Mouse (Mus musculus) lung, postnatal 0 days (tissue): ENCODE measurements around the gene Syt5. TPM values are rescaled to one million over a fixed set of nuclear protein-coding genes. Genes with fewer than 3 reads are reported as not detected.

ENCODE experiments used
- ATAC-seq: fragments of 200-750 bp; cut with Nextera tagmentation; 2 replicates; pipeline ENCODE4 v1.8.0; 2017; ENCODE audit warnings: moderate library complexity
- DNase-seq: peaks from one replicate; pipeline ENCODE4 v3.0.0-alpha.2; 2016; ENCODE audit warnings: low spot score
- H3K27ac ChIP-seq: fragments of 300-500 bp; sonication (generic); 2 replicates; pipeline ENCODE4 v1.5.1; 2014; ENCODE audit warnings: antibody characterized with exemption, mild to moderate bottlenecking, low read length, mixed read lengths
- H3K27me3 ChIP-seq: fragments of 300-500 bp; sonication (generic); replicated peaks from 2 replicates; pipeline ENCODE4 v1.6.1; 2014; ENCODE audit warnings: low read length, mixed read lengths; ENCODE audit not compliant: insufficient read depth
- H3K36me3 ChIP-seq: fragments of 300-500 bp; sonication (generic); 2 replicates; pipeline ENCODE4 v1.6.1; 2014; ENCODE audit warnings: low read length, mixed read lengths; ENCODE audit not compliant: insufficient read depth
- H3K4me1 ChIP-seq: fragments of 300-500 bp; sonication (generic); 2 replicates; pipeline ENCODE4 v1.6.1; 2014; ENCODE audit warnings: antibody characterized with exemption, low read depth, low read length, mixed read lengths; ENCODE audit not compliant: insufficient read depth
- H3K4me2 ChIP-seq: fragments of 300-500 bp; sonication (generic); replicated peaks from 2 replicates; pipeline ENCODE4 v1.6.1; 2014; ENCODE audit warnings: low read depth, mild to moderate bottlenecking, low read length, moderate library complexity, mixed read lengths
- H3K4me3 ChIP-seq: fragments of 300-500 bp; sonication (generic); 2 replicates; pipeline ENCODE4 v1.5.1; 2014; ENCODE audit warnings: low read depth, low read length
- H3K9ac ChIP-seq: fragments of 300-500 bp; sonication (generic); replicated peaks from 2 replicates; pipeline ENCODE4 v1.6.1; 2014; ENCODE audit warnings: low read depth, mild to moderate bottlenecking
- H3K9me3 ChIP-seq: fragments of 300-500 bp; sonication (generic); 2 replicates; pipeline ENCODE4 v1.6.1; 2016; ENCODE audit warnings: low read length, mixed read lengths
- CTCF ChIP-seq: IDR thresholded peaks from 2 replicates; pipeline ENCODE4 v1.5.1; 2016; ENCODE audit warnings: antibody characterized with exemption, mild to moderate bottlenecking
- EP300 ChIP-seq: IDR thresholded peaks from 2 replicates; pipeline ENCODE4 v1.6.1; 2016; ENCODE audit warnings: antibody characterized with exemption, mild to moderate bottlenecking, control low read depth
- WGBS: fragments of 180-500 bp; shearing (Covaris S2); extraction: QIAGEN DNeasy Blood & Tissue Kit; methylation state at CpG from one replicate; pipeline ENCODE4 v1.1.7; 2014; 5-methylcytosine and 5-hydroxymethylcytosine counted together
- polyA plus RNA-seq: library from polyadenylated mRNA; unstranded; fragments of >200 nt; fragmentation: Nextera tagmentation; extraction: Ambion mirVana; gene quantifications from 2 replicates; pipeline ENCODE4 v1.2.1, GENCODE M21; 2015

Syt5 gene
- polyA plus RNA-seq, 1 experiment from 2014 or later: 7.1 TPM

DNA sequence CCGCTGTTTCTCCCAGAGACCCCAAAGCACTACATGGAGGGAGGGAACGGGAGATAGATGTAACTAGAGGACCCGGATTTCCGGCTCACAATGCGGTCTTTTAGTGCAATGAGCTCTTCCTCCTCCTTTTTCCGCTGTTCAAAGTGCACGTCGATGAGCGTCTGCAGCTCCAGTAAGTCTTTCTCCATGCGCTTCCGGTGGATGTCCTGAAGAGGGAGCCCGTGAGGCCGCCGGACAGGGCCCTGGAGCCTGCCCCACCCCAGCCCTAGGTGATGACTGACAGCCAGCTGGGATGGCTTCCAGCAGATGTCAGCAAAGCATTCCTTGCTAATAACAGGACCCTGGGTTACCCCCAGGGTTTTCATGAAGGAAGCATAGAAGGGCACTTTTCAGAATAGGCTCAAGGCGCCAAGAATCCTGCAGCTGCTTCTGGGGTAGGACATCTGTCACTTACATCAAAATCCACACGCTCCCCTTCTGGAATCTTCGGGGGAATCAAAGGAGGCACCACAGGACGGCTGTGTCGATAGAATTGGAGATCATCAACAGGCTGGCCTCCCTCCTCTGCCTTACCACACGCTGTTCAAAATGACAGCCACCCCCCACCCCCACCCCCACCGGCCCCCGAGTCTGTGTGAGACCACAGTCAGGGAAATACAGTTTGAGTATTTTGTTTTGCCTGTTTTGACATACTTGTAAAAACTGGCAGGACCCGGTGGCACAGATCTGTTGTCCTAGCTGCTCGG is 37.3 kb downstream of the Syt5 start:
- no peaks in the 10 kb centered on the region for H3K9me3 ChIP-seq
- H3K9ac ChIP-seq: no peak overlapping the region
- 0 out of 2 replicates have a peak overlapping the region, but pooled peaks have one; percentile 2 for H3K4me2 ChIP-seq
- H3K4me1 ChIP-seq: no peaks in the 10 kb centered on the region
- no peak overlapping the region for H3K4me3 ChIP-seq
- ATAC-seq (peak; percentile 88), DNase-seq (peak; percentile 93)
- TF ChIP-seq CTCF (peak; percentile 92), EP300 (peak; percentile 64)
- 14% methylated on average over 24 of the region's 24 CpGs for WGBS
- no peaks in the 10 kb centered on the region for H3K36me3 ChIP-seq
- H3K27ac ChIP-seq: 0 out of 2 replicates have a peak overlapping the region, but pooled peaks have one; percentile 32
- H3K27me3 ChIP-seq: no peaks in the 10 kb centered on the region

DNA sequence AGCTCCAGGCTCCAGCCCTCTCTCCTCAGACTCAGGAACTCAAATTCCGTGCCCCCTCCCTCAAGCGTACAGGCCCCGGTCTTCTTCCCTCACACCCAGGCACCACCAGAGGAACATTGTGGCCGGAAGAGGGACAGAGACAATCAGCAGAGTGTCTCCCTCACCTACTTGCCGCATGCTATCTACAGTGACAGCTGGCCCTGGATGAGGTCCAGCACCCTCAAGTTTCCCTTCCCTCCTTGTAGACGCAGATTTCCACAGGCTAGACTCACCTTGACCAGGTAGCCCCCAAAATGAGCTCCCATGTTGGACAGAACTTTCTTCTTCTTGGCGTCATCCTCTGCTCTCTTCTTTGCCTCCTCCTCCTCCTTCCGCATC is 38.6 kb downstream of the Syt5 start:
- TF ChIP-seq EP300 (no peak), CTCF (no peak)
- no peak overlapping the region for H3K4me3 ChIP-seq
- no peaks in the 10 kb centered on the region for H3K9me3 ChIP-seq
- ATAC-seq (no peak), DNase-seq (no peak)
- H3K27ac ChIP-seq: no peak overlapping the region
- WGBS: 78% methylated on average over 8 of the region's 8 CpGs
- no peaks in the 10 kb centered on the region for H3K4me1 ChIP-seq
- no peak overlapping the region for H3K4me2 ChIP-seq
- H3K27me3 ChIP-seq: no peaks in the 10 kb centered on the region
- no peaks in the 10 kb centered on the region for H3K36me3 ChIP-seq
- H3K9ac ChIP-seq: no peak overlapping the region

DNA sequence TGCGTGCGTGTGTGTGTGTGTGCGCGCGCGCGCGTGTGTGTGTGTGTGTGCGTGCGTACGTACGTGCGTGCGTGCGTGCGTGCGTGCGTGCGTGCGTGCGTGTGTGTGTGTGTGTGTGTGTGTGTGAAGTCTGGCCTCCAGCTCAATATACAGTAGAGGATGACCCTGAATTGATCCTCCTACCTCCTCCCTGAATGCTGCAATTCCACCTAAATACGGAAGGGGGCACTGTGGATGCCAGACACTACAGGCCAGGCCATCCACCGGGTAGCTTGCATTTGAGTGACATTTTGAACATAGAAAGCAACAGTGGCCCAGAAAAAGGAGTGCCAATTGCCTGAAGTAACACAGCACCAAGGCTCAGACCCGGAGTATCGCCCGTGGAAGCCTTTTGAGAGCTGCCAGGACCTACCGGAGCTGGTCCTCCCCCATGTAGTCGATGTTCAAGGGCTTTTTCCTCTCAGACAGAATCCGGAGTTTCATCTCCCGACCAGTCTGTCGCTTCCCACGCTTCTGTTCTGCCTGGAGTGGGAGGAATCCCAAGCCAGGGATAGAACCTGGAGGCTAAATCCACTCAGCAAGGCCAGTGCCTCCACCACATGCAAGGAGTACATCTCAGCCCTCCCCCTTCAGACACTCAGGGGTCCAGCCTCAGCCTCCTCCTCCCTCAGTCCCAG is 39.1 kb downstream of the Syt5 start:
- Histone ChIP-seq H3K4me2 (no peak overlapping the region), H3K4me1 (no peaks in the 10 kb centered on the region), H3K27me3 (no peaks in the 10 kb centered on the region), H3K36me3 (no peaks in the 10 kb centered on the region), H3K9me3 (no peaks in the 10 kb centered on the region), H3K9ac (no peak overlapping the region), H3K27ac (no peak overlapping the region), H3K4me3 (no peak overlapping the region)
- no peak for DNase-seq
- TF ChIP-seq CTCF: peak; percentile 54
- no peak for TF ChIP-seq EP300
- WGBS: 70% methylated on average over 11 of the region's 32 CpGs
- no peak for ATAC-seq

DNA sequence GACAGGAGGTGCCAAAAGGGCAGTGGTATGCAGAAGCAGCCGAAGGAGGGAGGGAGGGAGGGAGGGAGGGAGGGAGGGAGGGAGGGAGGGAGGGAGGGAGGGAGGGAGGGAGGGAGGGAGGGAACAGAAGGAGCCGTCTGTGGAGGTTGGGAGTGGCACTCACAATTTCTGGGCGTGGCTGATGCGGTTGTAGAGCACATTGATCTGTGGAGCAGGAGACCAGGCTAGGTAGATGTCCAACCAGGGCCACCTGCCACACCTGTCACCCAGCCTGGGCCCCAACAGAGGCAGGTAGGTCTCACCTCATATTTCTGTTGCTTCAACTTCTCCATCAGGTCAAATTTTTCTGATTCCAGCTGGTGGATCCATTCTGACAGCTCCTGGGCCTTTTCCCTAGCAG is 40.1 kb downstream of the Syt5 start:
- Histone ChIP-seq H3K27me3 (no peaks in the 10 kb centered on the region), H3K4me2 (no peak overlapping the region), H3K36me3 (no peaks in the 10 kb centered on the region), H3K4me1 (no peaks in the 10 kb centered on the region; the same call in 1 of the 2 replicates), H3K9me3 (no peaks in the 10 kb centered on the region), H3K4me3 (no peak overlapping the region), H3K27ac (no peak overlapping the region), H3K9ac (no peak overlapping the region)
- no peak for TF ChIP-seq EP300
- TF ChIP-seq CTCF: no peak
- WGBS: 48% methylated on average over 4 of the region's 4 CpGs
- ATAC-seq (no peak), DNase-seq (no peak)

DNA sequence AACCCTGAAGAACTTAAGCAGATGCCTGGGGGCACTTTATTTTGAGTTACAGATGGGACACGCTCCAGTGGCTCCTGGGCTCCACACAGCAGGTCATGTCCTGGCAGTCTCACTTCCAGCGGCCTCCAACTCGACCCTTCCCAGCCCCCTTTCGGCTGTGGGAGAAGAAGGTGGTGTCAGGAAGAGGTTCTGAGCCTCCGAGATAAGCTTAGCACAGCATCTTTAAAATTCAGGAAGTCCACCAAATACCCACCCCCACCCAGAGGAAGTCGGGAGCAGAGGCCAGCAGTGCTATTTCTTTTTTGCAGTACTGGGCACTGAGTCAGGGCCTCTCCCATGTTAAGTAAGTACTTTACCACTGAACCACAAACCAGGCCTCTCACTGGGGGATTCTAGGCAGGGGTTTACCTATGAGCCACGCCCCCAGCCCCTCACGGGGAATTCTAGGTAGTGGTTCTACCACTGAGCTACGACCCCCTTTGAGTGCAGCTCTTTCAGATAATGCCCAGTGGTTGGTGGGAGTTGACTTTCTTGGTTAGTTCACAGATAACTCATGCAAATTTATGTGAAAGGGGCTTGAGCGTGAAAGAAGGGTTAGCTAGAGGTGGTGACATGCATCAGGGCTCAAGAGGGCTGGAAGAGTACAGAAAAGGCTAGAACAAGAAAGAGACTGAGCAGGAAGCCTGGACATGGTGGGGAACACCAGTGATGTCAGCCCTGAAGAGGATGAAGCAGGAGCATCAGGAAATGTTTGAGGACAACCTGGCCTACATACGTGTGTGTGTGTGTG is 42.5 kb downstream of the Syt5 start:
- H3K9me3 ChIP-seq: no peaks in the 10 kb centered on the region
- TF ChIP-seq CTCF: no peak
- TF ChIP-seq EP300: no peak
- H3K27ac ChIP-seq: 0 out of 2 replicates have a peak overlapping the region, but pooled peaks have one; percentile 32
- H3K4me2 ChIP-seq: no peak overlapping the region
- H3K4me1 ChIP-seq: peaks cover 5% of the 10 kb centered on the region
- H3K9ac ChIP-seq: no peak overlapping the region
- 50% methylated on average over 11 of the region's 11 CpGs for WGBS
- ATAC-seq: no peak
- no peak overlapping the region for H3K4me3 ChIP-seq
- H3K36me3 ChIP-seq: no peaks in the 10 kb centered on the region
- no peak for DNase-seq
- no peaks in the 10 kb centered on the region for H3K27me3 ChIP-seq

DNA sequence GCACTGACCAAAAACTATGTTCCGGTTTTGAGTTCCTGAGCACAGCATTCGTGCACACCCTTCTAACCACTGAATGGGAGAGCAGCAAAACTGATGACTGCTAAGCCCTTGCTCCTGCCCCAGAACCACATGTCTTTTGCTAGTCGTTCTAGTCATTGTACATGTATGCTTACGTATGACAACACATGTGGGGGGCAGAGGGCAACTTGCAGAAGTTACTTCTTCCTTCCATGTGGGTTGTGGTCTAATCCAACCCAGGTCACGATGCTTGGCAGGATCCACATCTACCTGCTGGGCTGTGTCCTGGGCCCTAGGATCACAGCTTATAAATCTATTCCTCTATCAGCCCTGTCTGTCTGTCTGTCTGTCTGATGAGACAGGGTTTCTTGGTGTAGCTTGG is 43.5 kb downstream of the Syt5 start:
- Histone ChIP-seq H3K4me3 (no peak overlapping the region), H3K4me2 (no peak overlapping the region), H3K9ac (no peak overlapping the region), H3K27me3 (no peaks in the 10 kb centered on the region), H3K27ac (no peak overlapping the region), H3K4me1 (peaks cover 14% of the 10 kb centered on the region), H3K9me3 (no peaks in the 10 kb centered on the region), H3K36me3 (no peaks in the 10 kb centered on the region)
- ATAC-seq (no peak), DNase-seq (no peak)
- TF ChIP-seq CTCF (no peak), EP300 (no peak)
- WGBS: 71% methylated on average over 5 of the region's 5 CpGs
